Mouse (Mus musculus): ENCODE measurements around the gene Hpd. TPM values are rescaled to one million over a fixed set of nuclear protein-coding genes. Genes with fewer than 3 reads are reported as not detected.

Hpd gene
- polyA plus RNA-seq, 1 experiment from 2014 or later: 0.35 TPM

GRCm38 (mm10) chr5:123127031-123127430 is 55.5 kb downstream of the Hpd start:
- peaks cover 25% of the 10 kb centered on the region for H3K4me1 ChIP-seq
- DNase-seq (ENCODE audit: low spot score): no peak
- H3K36me3 ChIP-seq: peaks cover 13% of the 10 kb centered on the region
- peaks cover 4% of the 10 kb centered on the region; the same call in 1 of the 2 replicates for H3K27me3 ChIP-seq (ENCODE audit: insufficient read depth, poor library complexity, severe bottlenecking)
- no peak overlapping the region for H3K4me3 ChIP-seq
- H3K9me3 ChIP-seq: no peaks in the 10 kb centered on the region
- no peak overlapping the region for H3K27ac ChIP-seq
- 66% methylated on average over 6 of the region's 6 CpGs for WGBS

- Histone ChIP-seq H3K27ac (no peak overlapping the region; the same call in 1 of the 2 replicates), H3K9me3 (no peaks in the 10 kb centered on the region), H3K4me3 (no peak overlapping the region), H3K36me3 (peaks cover 13% of the 10 kb centered on the region), H3K27me3 (ENCODE audit: insufficient read depth, poor library complexity, severe bottlenecking) (no peaks in the 10 kb centered on the region), H3K4me1 (peaks cover 20% of the 10 kb centered on the region; the same call in 1 of the 2 replicates)
- 75% methylated on average over 18 of the region's 18 CpGs for WGBS
- DNase-seq (ENCODE audit: low spot score): no peak
These were observed 56.7 kb downstream of the Hpd start for GRCm38 (mm10) chr5:123125638-123126406.

GRCm38 (mm10) chr5:123125105-123125504 is 57.4 kb downstream of the Hpd start:
- Histone ChIP-seq H3K27ac (no peak overlapping the region), H3K4me1 (peaks cover 27% of the 10 kb centered on the region; the same call in 1 of the 2 replicates), H3K27me3 (ENCODE audit: insufficient read depth, poor library complexity, severe bottlenecking) (no peaks in the 10 kb centered on the region), H3K4me3 (no peak overlapping the region), H3K9me3 (no peaks in the 10 kb centered on the region), H3K36me3 (peaks cover 13% of the 10 kb centered on the region)
- 79% methylated on average over 6 of the region's 6 CpGs for WGBS
- no peak for DNase-seq (ENCODE audit: low spot score)

- Histone ChIP-seq H3K4me3 (no peak overlapping the region), H3K27me3 (ENCODE audit: insufficient read depth, poor library complexity, severe bottlenecking) (no peaks in the 10 kb centered on the region), H3K36me3 (peaks cover 10% of the 10 kb centered on the region; the same call in 1 of the 2 replicates), H3K27ac (no peak overlapping the region), H3K4me1 (peaks cover 22% of the 10 kb centered on the region), H3K9me3 (no peaks in the 10 kb centered on the region)
- no peak for DNase-seq (ENCODE audit: low spot score)
- WGBS: 88% methylated on average over 4 of the region's 4 CpGs
These were observed 60.3 kb downstream of the Hpd start for GRCm38 (mm10) chr5:123122181-123122580.

Other genes with a start within 250 kb of the Hpd start
- 35.5 and 47.1 TPM in 2 replicates for gene Kdm2b, start 192.9 kb downstream of the Hpd start, polyA plus RNA-seq (2016; fragmentation: Nextera tagmentation; extraction: Ambion mirVana)
- gene Orai1, start 167.7 kb downstream of the Hpd start, polyA plus RNA-seq (2016; fragmentation: Nextera tagmentation; extraction: Ambion mirVana): 13.4 and 14.4 TPM in 2 replicates
- gene Morn3, start 135.7 kb downstream of the Hpd start, polyA plus RNA-seq (2016; fragmentation: Nextera tagmentation; extraction: Ambion mirVana): not detected in 2 replicates
- gene Tmem120b, start 114.3 kb downstream of the Hpd start, polyA plus RNA-seq (2016; fragmentation: Nextera tagmentation; extraction: Ambion mirVana): 13.6 and 14.3 TPM in 2 replicates
- gene Rhof, start 50.0 kb downstream of the Hpd start, polyA plus RNA-seq (2016; fragmentation: Nextera tagmentation; extraction: Ambion mirVana): 1.5 and 1.7 TPM in 2 replicates
- 5.4 and 9.8 TPM in 2 replicates for gene Setd1b, start 40.5 kb downstream of the Hpd start, polyA plus RNA-seq (2016; fragmentation: Nextera tagmentation; extraction: Ambion mirVana)
- gene Psmd9, start 13.3 kb downstream of the Hpd start, polyA plus RNA-seq (2016; fragmentation: Nextera tagmentation; extraction: Ambion mirVana): 73.2 and 85.3 TPM in 2 replicates
- 0.53 and 0.79 TPM in 2 replicates for gene Wdr66, start 69.4 kb upstream of the Hpd start, polyA plus RNA-seq (2016; fragmentation: Nextera tagmentation; extraction: Ambion mirVana)
- 16.3 and 21.9 TPM in 2 replicates for gene Bcl7a, start 161.1 kb upstream of the Hpd start, polyA plus RNA-seq (2016; fragmentation: Nextera tagmentation; extraction: Ambion mirVana)
- gene Mlxip, start 212.1 kb upstream of the Hpd start, polyA plus RNA-seq (2016; fragmentation: Nextera tagmentation; extraction: Ambion mirVana): 13.1 and 17.0 TPM in 2 replicates

Measured in heart, embryonic 10.5 days (tissue).